Mouse (Mus musculus): ENCODE measurements around the gene Parg.

- no peak for TF ChIP-seq CTCF (IDR thresholded peaks at IDR 0.05; ENCODE audit: low read depth)
- TF ChIP-seq EP300 (IDR thresholded peaks at IDR 0.05; ENCODE audit: low read depth) = no peak
These were observed 48.6 kb upstream of the Parg start for GRCm38 (mm10) chr14:32153156-32153555.

All from liver, postnatal 0 days (tissue).